ENCODE assay signal across 34 mouse cellular contexts in the genomic region with DNA sequence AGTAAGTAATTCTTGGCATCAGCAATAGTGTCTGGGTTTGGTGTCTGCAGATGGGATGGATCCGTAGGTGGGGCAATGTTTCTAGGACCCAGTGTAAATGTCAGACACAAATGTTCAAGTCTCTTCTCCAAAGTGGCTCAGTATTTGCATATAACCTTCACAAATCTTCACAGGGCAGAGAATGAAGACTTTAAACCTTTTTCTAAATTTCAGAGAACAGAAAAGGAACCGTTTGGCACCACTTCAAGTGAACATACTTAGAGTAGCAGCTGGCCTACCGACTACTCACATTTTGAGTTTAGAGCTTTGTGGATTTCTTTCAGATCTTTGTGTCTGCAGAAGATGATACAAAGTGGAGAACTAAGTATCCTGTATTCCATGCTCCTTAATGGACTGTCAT.
DNase-seq lines count a peak whose midpoint lies in the region; ATAC-seq lines count a peak whose summit lies in the region.
"Had no signal": no experiment of that assay in that cellular context is flagged by ENCODE, and none has a peak within 500 bp of the region (broad histone marks: within the 10 kb centered on the region; RNA-seq: fewer than 3 reads in every experiment).

No protein-coding gene starts in this region.

- no peak overlapping the region for H3K9ac ChIP-seq in intestine, embryonic 15.5 days
- H3K9ac ChIP-seq: embryonic facial prominence, embryonic 15.5 days; forebrain, embryonic 12.5 days; forebrain, postnatal 0 days; hindbrain, embryonic 12.5 days; kidney, embryonic 15.5 days; liver, embryonic 14.5 days; midbrain, embryonic 15.5 days; neural tube, embryonic 15.5 days had no signal

- no peaks in the 10 kb centered on the region for H3K36me3 ChIP-seq in intestine, embryonic 15.5 days
- H3K36me3 ChIP-seq: embryonic facial prominence, embryonic 10.5 days; embryonic facial prominence, embryonic 15.5 days; forebrain, embryonic 12.5 days; hindbrain, embryonic 12.5 days; kidney, embryonic 15.5 days; midbrain, embryonic 10.5 days; midbrain, embryonic 15.5 days; neural tube, embryonic 15.5 days had no signal

- no peak for ATAC-seq in intestine, embryonic 15.5 days
- ATAC-seq: forebrain, postnatal 0 days; midbrain, embryonic 15.5 days; Patski had no signal

- H3K9me3 ChIP-seq in intestine, embryonic 15.5 days = no peaks in the 10 kb centered on the region
- H3K9me3 ChIP-seq: embryonic facial prominence, embryonic 10.5 days; embryonic facial prominence, embryonic 15.5 days; forebrain, embryonic 12.5 days; hindbrain, embryonic 12.5 days; kidney, embryonic 15.5 days; midbrain, embryonic 10.5 days; midbrain, embryonic 15.5 days; neural tube, embryonic 15.5 days had no signal

- no peak overlapping the region for H3K4me3 ChIP-seq in intestine, embryonic 15.5 days (replicated peaks)
- H3K4me3 ChIP-seq: embryonic facial prominence, embryonic 10.5 days; embryonic facial prominence, embryonic 15.5 days; forebrain, embryonic 12.5 days; gastrocnemius, adult 2 months; hindbrain, embryonic 12.5 days; kidney, embryonic 15.5 days; midbrain, embryonic 10.5 days; midbrain, embryonic 15.5 days; neural tube, embryonic 15.5 days had no signal

- intact Hi-C loops in left cerebral cortex, postnatal 14 days (cut with DNase I) = no loop called here

- peak; percentile 35 for DNase-seq in layer of hippocampus, adult 11-12 months (ENCODE audit: low spot score)
- no peak for DNase-seq in layer of hippocampus, postnatal 25 days (ENCODE audit: extremely low spot score in 1 of 2, low spot score in 1 of 2)
- DNase-seq in brain, adult 2 months (ENCODE audit: low read depth, low spot score) = peak; percentile 74
- peak; percentile 18 for DNase-seq in layer of hippocampus, adult 9-10 months (ENCODE audit: low spot score)
- DNase-seq in left cerebral cortex, postnatal 14 days (ENCODE audit: low spot score in 2 of 2) = peak; percentile 43 to 44
- DNase-seq in adrenal gland, adult 2 months = no peak
- DNase-seq: adrenal gland, postnatal 14 days; cerebellum, adult 18-20 months; cerebellum, postnatal 14 days; forebrain, postnatal 0 days; gastrocnemius, adult 2 months; gastrocnemius, postnatal 36 days; heart, adult 18-20 months; heart, postnatal 36 days; kidney, adult 11 months; kidney, postnatal 25 days; liver; lung, adult 2 months; lung, postnatal 10 days; retina, postnatal 1 day; thymus, adult 2 months; thymus, postnatal 36 days had no signal

- no peak overlapping the region for H3K27ac ChIP-seq in intestine, embryonic 15.5 days
- H3K27ac ChIP-seq: embryonic facial prominence, embryonic 10.5 days; embryonic facial prominence, embryonic 15.5 days; forebrain, embryonic 12.5 days; gastrocnemius, adult 2 months; hindbrain, embryonic 12.5 days; kidney, embryonic 15.5 days; liver, embryonic 14.5 days; midbrain, embryonic 10.5 days; midbrain, embryonic 15.5 days; neural tube, embryonic 15.5 days had no signal

- WGBS in intestine, embryonic 15.5 days = 81% methylated on average over 3 of the region's 3 CpGs

- H3K27me3 ChIP-seq in intestine, embryonic 15.5 days (replicated peaks) = no peaks in the 10 kb centered on the region
- H3K27me3 ChIP-seq: embryonic facial prominence, embryonic 15.5 days; forebrain, embryonic 12.5 days; hindbrain, embryonic 12.5 days; kidney, embryonic 15.5 days; midbrain, embryonic 15.5 days; neural tube, embryonic 15.5 days had no signal

- H3K4me1 ChIP-seq in intestine, embryonic 15.5 days (replicated peaks) = no peaks in the 10 kb centered on the region
- H3K4me1 ChIP-seq: embryonic facial prominence, embryonic 10.5 days; embryonic facial prominence, embryonic 15.5 days; forebrain, embryonic 12.5 days; hindbrain, embryonic 12.5 days; kidney, embryonic 15.5 days; midbrain, embryonic 10.5 days; midbrain, embryonic 15.5 days; neural tube, embryonic 15.5 days had no signal

- no peak overlapping the region for H3K4me2 ChIP-seq in intestine, embryonic 15.5 days (replicated peaks)
- H3K4me2 ChIP-seq: embryonic facial prominence, embryonic 15.5 days; forebrain, embryonic 12.5 days; heart, embryonic 11.5 days; hindbrain, embryonic 12.5 days; kidney, embryonic 15.5 days; midbrain, embryonic 15.5 days; neural tube, embryonic 15.5 days had no signal

Comparison
In these comparisons a context has a peak if more than half of its experiments do, and no peak if none do; other contexts are left out.
1. DNase-seq: peak in layer of hippocampus, adult 11-12 months (single experiment), brain, adult 2 months (single experiment), layer of hippocampus, adult 9-10 months (single experiment) and left cerebral cortex, postnatal 14 days (2 of 2); none in layer of hippocampus, postnatal 25 days (0 of 2) and adrenal gland, adult 2 months (single experiment).